Mouse (Mus musculus) cortical plate, adult 2 months (tissue): ENCODE results near the gene Trex1.

ENCODE experiments used
- CTCF ChIP-seq: fragments of 200-500 bp; IDR thresholded peaks from 2 replicates; pipeline ENCODE4 v1.5.1; 2011; ENCODE audit warnings: mild to moderate bottlenecking, control low read depth, low read length; ENCODE audit not compliant: insufficient read depth; ENCODE audit errors: extremely low read depth
- POLR2A ChIP-seq: fragments of 200-500 bp; IDR thresholded peaks from 2 replicates; pipeline ENCODE4 v1.6.1; 2011; ENCODE audit warnings: mild to moderate bottlenecking, low read length, control low read depth; ENCODE audit not compliant: insufficient read depth; ENCODE audit errors: extremely low read depth

DNA sequence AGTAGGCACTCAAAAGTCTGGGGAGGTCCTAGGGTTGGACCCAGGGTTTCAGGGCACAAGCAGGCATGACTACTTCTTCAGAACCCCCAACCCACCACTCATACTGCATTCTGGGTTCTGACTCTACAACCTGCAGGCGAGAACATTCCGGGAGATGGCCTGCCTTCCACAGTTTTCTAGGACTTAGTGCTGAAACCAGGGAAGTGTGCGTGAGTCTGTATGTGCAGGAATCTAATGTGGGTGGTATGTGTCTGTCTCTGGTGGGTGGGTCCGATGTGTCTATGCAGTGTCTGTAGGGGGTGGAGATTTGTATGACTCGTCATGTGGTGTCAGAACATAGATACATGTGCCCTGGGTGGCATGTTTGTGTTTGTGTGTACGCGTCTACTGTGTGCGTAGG, 38.8 kb upstream of the Trex1 start:
- TF ChIP-seq CTCF (no peak), POLR2A (no peak)
